Mouse (Mus musculus): ENCODE measurements around the gene Spata5.

The Spata5 gene

GRCm38 (mm10) chr3:37419458-37419991 lies at the start of gene Spata5:
Gene Spata5, plus strand, starts transcription at chr3:37419896.
- peak; percentile 98 for DNase-seq (ENCODE audit: low read depth)

GRCm38 (mm10) chr3:37370407-37370806 lies 49.3 kb upstream of the Spata5 start:
- peak; percentile 87 for DNase-seq (ENCODE audit: low read depth)

GRCm38 (mm10) chr3:37373712-37374111 lies 46.0 kb upstream of the Spata5 start:
- DNase-seq (ENCODE audit: low read depth), result no peak

- DNase-seq (ENCODE audit: low read depth), result no peak
These were observed 41.8 kb upstream of the Spata5 start for GRCm38 (mm10) chr3:37377926-37378325.

- DNase-seq (ENCODE audit: low read depth), result no peak
These were observed 41.3 kb upstream of the Spata5 start for GRCm38 (mm10) chr3:37378412-37378811.

- no peak for DNase-seq (ENCODE audit: low read depth)
These were observed 40.5 kb upstream of the Spata5 start for GRCm38 (mm10) chr3:37379201-37379600.

GRCm38 (mm10) chr3:37379930-37380881 lies 39.5 kb upstream of the Spata5 start:
- peak; percentile 69 for DNase-seq (ENCODE audit: low read depth)

GRCm38 (mm10) chr3:37381457-37381856 lies 38.2 kb upstream of the Spata5 start:
- DNase-seq (ENCODE audit: low read depth), result no peak

- DNase-seq (ENCODE audit: low read depth), result no peak
These were observed 36.5 kb upstream of the Spata5 start for GRCm38 (mm10) chr3:37383096-37383765.

- DNase-seq (ENCODE audit: low read depth), result no peak
These were observed 32.4 kb upstream of the Spata5 start for GRCm38 (mm10) chr3:37387310-37387709.

- DNase-seq (ENCODE audit: low read depth), result no peak
These were observed 22.6 kb upstream of the Spata5 start for GRCm38 (mm10) chr3:37396930-37397608.

GRCm38 (mm10) chr3:37397646-37398045 lies 22.1 kb upstream of the Spata5 start:
- DNase-seq (ENCODE audit: low read depth), result no peak

GRCm38 (mm10) chr3:37398661-37399395 lies 20.9 kb upstream of the Spata5 start:
- peak; percentile 72 for DNase-seq (ENCODE audit: low read depth)

GRCm38 (mm10) chr3:37401729-37402610 lies 17.7 kb upstream of the Spata5 start:
- peak; percentile 86 for DNase-seq (ENCODE audit: low read depth)

GRCm38 (mm10) chr3:37407598-37407997 lies 12.1 kb upstream of the Spata5 start:
- no peak for DNase-seq (ENCODE audit: low read depth)

- no peak for DNase-seq (ENCODE audit: low read depth)
These were observed 6.2 kb upstream of the Spata5 start for GRCm38 (mm10) chr3:37413446-37413845.

- DNase-seq (ENCODE audit: low read depth), result peak; percentile 72
These were observed 5.2 kb upstream of the Spata5 start for GRCm38 (mm10) chr3:37414413-37414960.

- DNase-seq (ENCODE audit: low read depth), result no peak
These were observed 1.4 kb upstream of the Spata5 start for GRCm38 (mm10) chr3:37418341-37418740.

- no peak for DNase-seq (ENCODE audit: low read depth)
These were observed 687 bp upstream of the Spata5 start for GRCm38 (mm10) chr3:37418961-37419457.

- DNase-seq (ENCODE audit: low read depth), result peak; percentile 73
These were observed 376 bp downstream of the Spata5 start, which contains the start of gene Nudt6 for GRCm38 (mm10) chr3:37420072-37420471. Gene Nudt6, minus strand, starts transcription at chr3:37420211.
